Mouse (Mus musculus) heart, embryonic 11.5 days (tissue): Measurements from ENCODE around the gene Ubl3. TPM values are rescaled to one million over a fixed set of nuclear protein-coding genes. Genes with fewer than 3 reads are reported as not detected.

Source experiments
- ATAC-seq: fragments of 200-750 bp; cut with Nextera tagmentation; replicated peaks from 2 replicates; pipeline ENCODE4 v1.8.0; 2017; ENCODE audit warnings: moderate library complexity; ENCODE audit not compliant: insufficient number of reproducible peaks, low FRiP score, low TSS enrichment
- H3K27ac ChIP-seq: fragments of 300-500 bp; sonication (generic); 2 replicates; pipeline ENCODE4 v1.5.1; 2014; ENCODE audit warnings: mild to moderate bottlenecking, low read depth, low read length
- H3K27me3 ChIP-seq: fragments of 300-500 bp; sonication (generic); 2 replicates; pipeline ENCODE4 v1.6.1; 2014; ENCODE audit warnings: mild to moderate bottlenecking, low read length, mixed read lengths; ENCODE audit not compliant: control insufficient read depth, insufficient read depth
- H3K36me3 ChIP-seq: fragments of 300-500 bp; sonication (generic); 2 replicates; pipeline ENCODE4 v1.6.1; 2014; ENCODE audit warnings: mild to moderate bottlenecking, low read length, moderate library complexity, mixed read lengths; ENCODE audit not compliant: control insufficient read depth, insufficient read depth
- H3K4me1 ChIP-seq: fragments of 300-500 bp; sonication (generic); 2 replicates; pipeline ENCODE4 v1.6.1; 2014; ENCODE audit warnings: low read length; ENCODE audit not compliant: control insufficient read depth, insufficient read depth
- H3K4me2 ChIP-seq: fragments of 300-500 bp; sonication (generic); 2 replicates; pipeline ENCODE4 v1.6.1; 2014; ENCODE audit warnings: mild to moderate bottlenecking, moderate library complexity
- H3K4me3 ChIP-seq: fragments of 300-500 bp; sonication (generic); 2 replicates; pipeline ENCODE4 v1.5.1; 2014; ENCODE audit warnings: low read depth, low read length
- H3K9ac ChIP-seq: fragments of 300-500 bp; sonication (generic); 2 replicates; pipeline ENCODE4 v1.6.1; 2014; ENCODE audit warnings: mild to moderate bottlenecking, low read depth, low read length, moderate library complexity
- H3K9me3 ChIP-seq: fragments of 300-500 bp; sonication (generic); replicated peaks from 2 replicates; pipeline ENCODE4 v1.6.1; 2016; ENCODE audit warnings: low read length; ENCODE audit not compliant: control insufficient read depth
- WGBS: fragments of 180-500 bp; shearing (Covaris S2); extraction: QIAGEN DNeasy Blood & Tissue Kit; methylation state at CpG from one replicate; pipeline ENCODE4 v1.1.7; 2014; ENCODE audit not compliant: insufficient replicate concordance; 5-methylcytosine and 5-hydroxymethylcytosine counted together
- polyA plus RNA-seq: library from polyadenylated mRNA; unstranded; fragments of >200 nt; fragmentation: Nextera tagmentation; extraction: Ambion mirVana; gene quantifications from 2 replicates; pipeline ENCODE4 v1.2.1, GENCODE M21; 2014

Gene Ubl3
- polyA plus RNA-seq, 1 experiment from 2014 or later, result 57.1 TPM

DNA sequence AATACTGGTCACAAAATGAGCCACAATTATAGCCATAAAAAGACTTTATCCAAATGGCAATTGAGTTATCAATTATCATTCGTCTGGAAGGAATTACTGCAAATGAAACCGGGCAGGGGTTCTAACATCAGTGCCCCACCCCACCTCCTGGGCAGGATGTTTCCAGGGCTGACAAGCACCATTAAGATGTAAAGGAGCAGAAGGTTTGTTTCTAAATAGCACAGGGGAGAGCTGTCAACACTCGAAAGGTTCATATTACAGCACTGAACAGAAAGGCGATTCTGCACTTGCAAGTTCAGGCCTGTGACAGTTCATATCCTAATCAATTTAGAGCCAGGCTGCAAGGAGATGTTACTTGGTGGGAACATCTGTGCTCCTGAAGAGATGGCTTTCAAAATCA lies 3.3 kb downstream of the Ubl3 start:
- Histone ChIP-seq H3K36me3 (no peaks in the 10 kb centered on the region), H3K9ac (no peak overlapping the region), H3K27me3 (no peaks in the 10 kb centered on the region), H3K4me3 (no peak overlapping the region), H3K4me2 (no peak overlapping the region; the same call in 1 of the 2 replicates), H3K27ac (no peak overlapping the region), H3K4me1 (peaks cover 34% of the 10 kb centered on the region), H3K9me3 (no peaks in the 10 kb centered on the region)
- WGBS, result 16% methylated on average over 4 of the region's 4 CpGs
- ATAC-seq, result no peak

DNA sequence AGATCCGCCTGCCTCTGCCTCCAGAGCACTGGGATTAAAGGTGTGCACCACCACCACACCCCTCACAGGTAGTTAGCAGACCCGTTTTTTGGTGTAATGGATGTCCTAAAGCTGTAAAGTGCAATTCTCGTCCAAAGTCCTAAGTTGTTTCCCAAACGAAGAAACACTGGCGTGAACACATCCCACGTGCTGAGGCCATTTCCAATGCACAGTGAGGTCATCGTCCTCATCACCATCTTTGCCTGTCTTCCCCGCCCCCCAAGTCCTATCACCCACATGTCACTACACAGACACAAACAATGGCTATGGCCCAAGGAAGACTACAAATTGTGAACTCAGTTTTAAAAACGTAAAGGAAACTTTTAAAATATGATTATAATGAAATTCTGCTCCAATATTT lies 4.0 kb downstream of the Ubl3 start:
- WGBS, result 59% methylated on average over 9 of the region's 9 CpGs
- Histone ChIP-seq H3K27ac (no peak overlapping the region), H3K9ac (no peak overlapping the region), H3K27me3 (no peaks in the 10 kb centered on the region), H3K4me2 (peak overlapping the region; percentile 14; the same call in 1 of the 2 replicates), H3K36me3 (no peaks in the 10 kb centered on the region), H3K4me1 (peaks cover 34% of the 10 kb centered on the region), H3K9me3 (no peaks in the 10 kb centered on the region), H3K4me3 (no peak overlapping the region)
- no peak for ATAC-seq

DNA sequence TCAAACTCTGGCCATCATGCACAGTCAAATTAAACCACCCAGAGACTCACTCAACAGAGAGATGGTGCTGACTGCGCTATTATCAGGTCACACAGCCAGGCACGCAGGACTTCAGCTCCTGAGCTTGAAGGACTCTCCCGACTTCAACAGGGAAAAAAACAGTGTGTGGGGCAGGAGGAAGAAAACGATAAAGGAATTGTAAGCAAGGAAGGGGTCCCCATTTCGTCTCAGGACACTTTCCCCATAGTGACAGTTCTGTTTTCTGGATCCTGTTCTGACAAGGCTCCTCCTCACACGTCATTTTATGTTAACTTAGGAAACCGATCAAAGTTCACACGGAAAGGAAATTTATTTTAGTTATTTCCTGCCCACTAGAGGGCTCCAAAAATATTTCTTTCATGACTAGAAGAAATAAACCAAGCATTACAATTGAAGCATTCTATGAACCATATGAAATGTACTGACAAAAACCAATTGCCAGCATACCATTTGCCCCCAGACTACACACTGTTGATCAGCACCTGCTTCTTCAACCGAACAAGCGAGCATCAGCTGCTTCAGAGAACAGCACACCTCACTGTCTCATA lies 4.6 kb downstream of the Ubl3 start:
- Histone ChIP-seq H3K27me3 (no peaks in the 10 kb centered on the region), H3K4me3 (no peak overlapping the region), H3K9ac (no peak overlapping the region), H3K4me1 (peaks cover 30% of the 10 kb centered on the region), H3K9me3 (no peaks in the 10 kb centered on the region), H3K27ac (no peak overlapping the region), H3K4me2 (0 out of 2 replicates have a peak overlapping the region, but pooled peaks have one; percentile 3), H3K36me3 (no peaks in the 10 kb centered on the region)
- WGBS, result 28% methylated on average over 10 of the region's 10 CpGs
- ATAC-seq, result no peak

DNA sequence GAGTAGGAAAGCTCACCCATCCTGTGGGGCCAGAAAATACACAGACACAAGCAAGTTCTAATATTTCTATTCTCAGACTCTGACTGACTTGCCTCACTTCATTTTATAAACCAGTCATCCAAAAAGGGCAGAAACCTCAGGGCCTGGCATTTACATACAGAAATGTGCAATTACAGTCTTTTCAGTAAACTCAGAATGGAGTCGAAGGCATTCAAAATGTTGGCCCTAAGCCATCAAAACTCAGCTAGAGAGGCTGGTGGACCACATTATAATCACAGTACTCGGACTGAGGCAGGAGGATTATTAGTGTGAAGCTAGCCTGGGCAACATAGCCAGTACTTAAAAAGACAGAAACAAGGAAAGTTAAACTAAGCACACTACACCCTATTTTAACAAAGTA lies 5.6 kb downstream of the Ubl3 start:
- no peaks in the 10 kb centered on the region for H3K36me3 ChIP-seq
- peaks cover 35% of the 10 kb centered on the region for H3K4me1 ChIP-seq
- H3K9ac ChIP-seq, result no peak overlapping the region
- H3K4me2 ChIP-seq, result no peak overlapping the region
- no peak for ATAC-seq
- H3K9me3 ChIP-seq, result no peaks in the 10 kb centered on the region
- no peak overlapping the region for H3K27ac ChIP-seq
- H3K4me3 ChIP-seq, result no peak overlapping the region
- H3K27me3 ChIP-seq, result no peaks in the 10 kb centered on the region
- WGBS, result 57% methylated on average over 2 of the region's 2 CpGs

DNA sequence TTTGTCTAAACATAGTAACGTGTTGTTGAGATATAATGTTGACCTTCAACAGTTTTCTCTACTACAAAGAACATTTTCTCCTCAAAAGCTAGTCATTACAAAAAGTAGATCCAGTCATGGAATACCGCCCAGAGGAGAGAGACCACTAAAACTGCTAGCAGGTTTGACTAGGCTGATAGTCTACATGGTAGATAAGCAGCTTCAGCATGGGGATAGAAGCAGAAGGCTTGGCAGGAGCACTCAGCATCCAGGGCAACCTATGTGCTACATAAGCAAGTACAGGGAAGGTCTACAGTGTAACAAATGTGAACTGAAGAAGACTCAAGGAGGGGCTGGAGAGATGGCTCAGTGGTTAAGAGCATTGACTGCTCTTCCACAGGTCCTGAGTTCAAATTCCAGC lies 7.9 kb downstream of the Ubl3 start:
- H3K9me3 ChIP-seq, result no peaks in the 10 kb centered on the region
- no peaks in the 10 kb centered on the region for H3K27me3 ChIP-seq
- WGBS, result 83% methylated on average over 2 of the region's 2 CpGs
- no peaks in the 10 kb centered on the region for H3K36me3 ChIP-seq
- no peak overlapping the region for H3K4me3 ChIP-seq
- H3K9ac ChIP-seq, result no peak overlapping the region
- no peak overlapping the region for H3K27ac ChIP-seq
- H3K4me1 ChIP-seq, result peaks cover 33% of the 10 kb centered on the region
- ATAC-seq, result no peak
- H3K4me2 ChIP-seq, result no peak overlapping the region

DNA sequence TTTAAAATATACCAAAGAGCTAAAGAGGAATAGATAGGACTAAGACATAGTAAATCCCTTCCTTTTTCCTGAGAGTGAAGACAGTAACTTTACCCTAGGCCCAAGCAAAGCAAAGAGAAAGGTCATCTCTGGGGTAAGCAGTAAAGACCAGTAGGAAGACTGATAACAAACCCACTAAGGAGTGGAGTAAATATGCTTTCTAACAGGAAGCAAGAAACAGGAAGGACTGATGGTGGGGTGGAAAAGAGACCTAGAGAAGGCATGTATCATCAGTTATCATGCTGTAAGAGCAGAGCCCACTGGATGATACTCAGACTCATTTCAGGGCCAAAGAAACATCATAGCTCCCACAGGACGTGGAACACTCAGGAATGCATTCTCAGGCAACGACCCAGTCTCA lies 10.4 kb downstream of the Ubl3 start:
- Histone ChIP-seq H3K27me3 (no peaks in the 10 kb centered on the region), H3K9me3 (no peaks in the 10 kb centered on the region), H3K4me3 (no peak overlapping the region), H3K27ac (no peak overlapping the region), H3K4me2 (no peak overlapping the region), H3K36me3 (no peaks in the 10 kb centered on the region), H3K9ac (no peak overlapping the region), H3K4me1 (peaks cover 18% of the 10 kb centered on the region)
- 42% methylated on average over 2 of the region's 2 CpGs for WGBS
- ATAC-seq, result no peak

DNA sequence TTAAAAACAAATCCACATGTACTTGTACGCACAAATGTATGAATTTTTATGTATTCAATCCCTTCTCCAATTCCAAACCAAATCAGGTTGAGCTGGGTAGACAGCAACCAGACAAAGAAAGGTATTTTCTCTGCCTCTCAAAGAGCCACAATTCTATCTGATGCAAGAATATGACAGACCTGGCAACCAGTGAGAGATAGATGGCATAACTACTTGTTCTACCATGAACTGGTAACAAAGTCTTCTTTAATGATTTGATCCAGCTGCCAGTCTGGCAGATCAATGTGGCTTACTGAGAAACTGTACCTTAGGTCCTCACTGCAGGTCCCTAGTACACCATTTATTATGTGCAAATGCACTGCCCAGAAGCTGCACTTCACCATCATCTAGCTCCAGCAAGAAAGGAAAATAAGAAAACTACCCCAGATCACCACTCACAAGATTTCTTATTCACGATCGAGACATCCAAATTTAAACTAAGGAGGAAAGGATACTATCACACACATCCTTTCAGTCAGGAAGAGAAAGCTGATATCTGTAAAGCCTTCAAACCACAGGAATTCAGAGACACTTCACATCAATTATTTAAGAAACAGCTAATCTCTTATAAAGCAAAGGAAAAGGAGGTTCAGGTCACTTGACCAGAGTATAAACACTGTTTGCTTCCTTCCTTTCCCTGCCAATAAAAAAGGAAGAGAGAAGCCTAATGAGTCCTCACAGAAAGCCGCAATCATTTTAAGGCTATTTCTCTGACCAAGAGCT lies 16.7 kb downstream of the Ubl3 start:
- no peak overlapping the region for H3K4me3 ChIP-seq
- no peaks in the 10 kb centered on the region for H3K36me3 ChIP-seq
- no peak for ATAC-seq
- peaks cover 25% of the 10 kb centered on the region for H3K4me1 ChIP-seq
- no peaks in the 10 kb centered on the region for H3K9me3 ChIP-seq
- no peak overlapping the region for H3K9ac ChIP-seq
- H3K27ac ChIP-seq, result no peak overlapping the region
- 68% methylated on average over 4 of the region's 4 CpGs for WGBS
- H3K27me3 ChIP-seq, result no peaks in the 10 kb centered on the region
- H3K4me2 ChIP-seq, result no peak overlapping the region

DNA sequence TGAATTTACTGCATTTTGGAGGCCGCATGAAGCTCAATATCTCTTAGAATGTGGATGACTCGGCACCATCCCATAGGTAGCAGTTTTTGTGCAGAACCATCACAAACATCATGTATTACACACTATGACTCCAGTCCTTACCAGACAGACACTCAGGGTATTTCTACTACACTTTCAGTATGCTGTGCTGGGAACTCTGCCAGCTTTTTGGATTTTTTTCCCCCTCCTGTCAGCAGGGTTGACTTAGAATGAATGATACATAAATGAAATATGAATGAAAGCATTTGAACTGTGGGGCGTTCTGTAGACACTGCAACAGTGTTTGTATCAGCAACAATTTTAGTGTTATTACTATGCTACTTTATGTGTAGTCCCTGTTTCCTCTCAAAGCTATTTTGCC lies 17.9 kb downstream of the Ubl3 start:
- H3K27ac ChIP-seq, result no peak overlapping the region
- no peak overlapping the region for H3K4me2 ChIP-seq
- H3K4me3 ChIP-seq, result no peak overlapping the region
- no peaks in the 10 kb centered on the region for H3K36me3 ChIP-seq
- 76% methylated on average over 3 of the region's 3 CpGs for WGBS
- no peak overlapping the region for H3K9ac ChIP-seq
- no peak for ATAC-seq
- peaks cover 21% of the 10 kb centered on the region for H3K4me1 ChIP-seq
- no peaks in the 10 kb centered on the region for H3K9me3 ChIP-seq
- no peaks in the 10 kb centered on the region for H3K27me3 ChIP-seq

DNA sequence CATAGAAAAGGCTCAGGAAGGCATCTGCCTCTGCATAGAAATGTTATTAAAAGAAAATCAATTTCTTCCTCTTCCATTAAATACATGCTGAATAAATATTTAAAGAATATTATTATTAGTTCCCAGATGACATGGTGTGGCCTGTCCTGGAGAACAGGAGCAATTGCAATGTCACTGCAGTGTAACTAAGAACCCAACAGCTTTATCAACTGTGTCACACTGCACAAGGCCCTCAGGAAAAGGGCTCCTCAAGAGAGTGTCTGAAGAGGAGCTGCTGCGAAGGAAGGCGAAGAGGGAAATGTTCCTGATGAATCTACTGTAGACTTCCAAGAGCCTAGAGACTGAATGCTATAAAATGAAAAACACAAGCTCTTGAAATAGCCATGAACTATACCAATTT lies 18.7 kb downstream of the Ubl3 start:
- H3K4me1 ChIP-seq, result peaks cover 21% of the 10 kb centered on the region
- H3K27ac ChIP-seq, result no peak overlapping the region
- H3K27me3 ChIP-seq, result no peaks in the 10 kb centered on the region
- no peak overlapping the region for H3K9ac ChIP-seq
- no peak for ATAC-seq
- H3K9me3 ChIP-seq, result no peaks in the 10 kb centered on the region
- no peak overlapping the region for H3K4me2 ChIP-seq
- no peak overlapping the region for H3K4me3 ChIP-seq
- no peaks in the 10 kb centered on the region for H3K36me3 ChIP-seq
- WGBS, result 40% methylated on average over 2 of the region's 2 CpGs
